Mouse (Mus musculus) lung, embryonic 14.5 days (tissue): ENCODE measurements around the gene Ccp110. TPM values are rescaled to one million over a fixed set of nuclear protein-coding genes. Genes with fewer than 3 reads are reported as not detected.

Experiments
- ATAC-seq: fragments of 200-750 bp; cut with Nextera tagmentation; 2 replicates; pipeline ENCODE4 v1.8.0; 2017; ENCODE audit warnings: mild to moderate bottlenecking, moderate TSS enrichment, moderate library complexity; ENCODE audit not compliant: insufficient read depth
- DNase-seq: peaks from one replicate; pipeline ENCODE4 v3.0.0-alpha.2; 2015
- H3K27ac ChIP-seq: fragments of 300-500 bp; sonication (generic); 2 replicates; pipeline ENCODE4 v1.5.1; 2014; ENCODE audit warnings: low read depth, mild to moderate bottlenecking, moderate library complexity
- H3K27me3 ChIP-seq: fragments of 300-500 bp; sonication (generic); 2 replicates; pipeline ENCODE4 v1.6.1; 2014; ENCODE audit warnings: low read length, control low read depth; ENCODE audit not compliant: insufficient read depth
- H3K36me3 ChIP-seq: fragments of 300-500 bp; sonication (generic); 2 replicates; pipeline ENCODE4 v1.6.1; 2014; ENCODE audit warnings: control low read depth; ENCODE audit not compliant: insufficient read depth
- H3K4me1 ChIP-seq: fragments of 300-500 bp; sonication (generic); 2 replicates; pipeline ENCODE4 v1.6.1; 2014; ENCODE audit warnings: antibody characterized with exemption, control low read depth; ENCODE audit not compliant: insufficient read depth
- H3K4me2 ChIP-seq: fragments of 300-500 bp; sonication (generic); 2 replicates; pipeline ENCODE4 v1.6.1; 2014; ENCODE audit warnings: mild to moderate bottlenecking
- H3K4me3 ChIP-seq: fragments of 300-500 bp; sonication (generic); 2 replicates; pipeline ENCODE4 v1.5.1; 2014; ENCODE audit warnings: low read depth, low read length
- H3K9ac ChIP-seq: fragments of 300-500 bp; sonication (generic); 2 replicates; pipeline ENCODE4 v1.6.1; 2014
- H3K9me3 ChIP-seq: fragments of 300-500 bp; sonication (generic); 2 replicates; pipeline ENCODE4 v1.6.1; 2016; ENCODE audit warnings: low read depth, low read length, control low read depth
- CTCF ChIP-seq: IDR thresholded peaks from 2 replicates; pipeline ENCODE4 v1.5.1; 2016; ENCODE audit warnings: antibody characterized with exemption, low read depth
- WGBS: fragments of 180-500 bp; shearing (Covaris S2); extraction: QIAGEN DNeasy Blood & Tissue Kit; methylation state at CpG from one replicate; pipeline ENCODE4 v1.1.7; 2014; 5-methylcytosine and 5-hydroxymethylcytosine counted together
- polyA plus RNA-seq: library from polyadenylated mRNA; unstranded; fragments of >200 nt; fragmentation: Nextera tagmentation; extraction: Ambion mirVana; gene quantifications from 2 replicates; pipeline ENCODE4 v1.2.1, GENCODE M21; 2014

Ccp110 gene
- polyA plus RNA-seq, 1 experiment from 2014 or later, result 13.5 TPM

GRCm38 (mm10) chr7:118706051-118706450, 6.3 kb upstream of the Ccp110 start:
- Histone ChIP-seq H3K4me2 (peak overlapping the region; percentile 70), H3K36me3 (peaks cover 3% of the 10 kb centered on the region; the same call in 1 of the 2 replicates), H3K27ac (no peak overlapping the region; the same call in 1 of the 2 replicates), H3K9ac (peak overlapping the region; percentile 83; the same call in 1 of the 2 replicates), H3K9me3 (no peaks in the 10 kb centered on the region), H3K27me3 (no peaks in the 10 kb centered on the region), H3K4me3 (peak overlapping the region; percentile 87), H3K4me1 (0 out of 2 replicates have a peak, but pooled peaks cover 6% of the 10 kb centered on the region)
- TF ChIP-seq CTCF, result no peak
- ATAC-seq (peak; percentile 9; the same call in 1 of the 2 replicates), DNase-seq (no peak)
- WGBS, result 30% methylated on average over 6 of the region's 6 CpGs

GRCm38 (mm10) chr7:118706488-118706887, 5.9 kb upstream of the Ccp110 start:
- H3K4me2 ChIP-seq, result no peak overlapping the region
- no peak for ATAC-seq
- no peak for TF ChIP-seq CTCF
- H3K9ac ChIP-seq, result no peak overlapping the region
- H3K9me3 ChIP-seq, result no peaks in the 10 kb centered on the region
- H3K36me3 ChIP-seq, result peaks cover 3% of the 10 kb centered on the region; the same call in 1 of the 2 replicates
- 79% methylated on average over 5 of the region's 5 CpGs for WGBS
- no peak overlapping the region for H3K4me3 ChIP-seq
- no peak overlapping the region; the same call in 1 of the 2 replicates for H3K27ac ChIP-seq
- no peak for DNase-seq
- no peaks in the 10 kb centered on the region for H3K27me3 ChIP-seq
- 0 out of 2 replicates have a peak, but pooled peaks cover 6% of the 10 kb centered on the region for H3K4me1 ChIP-seq

GRCm38 (mm10) chr7:118707216-118707615, 5.1 kb upstream of the Ccp110 start:
- Histone ChIP-seq H3K4me1 (0 out of 2 replicates have a peak, but pooled peaks cover 6% of the 10 kb centered on the region), H3K9me3 (no peaks in the 10 kb centered on the region), H3K4me2 (no peak overlapping the region), H3K27ac (no peak overlapping the region), H3K27me3 (no peaks in the 10 kb centered on the region), H3K36me3 (no peaks in the 10 kb centered on the region), H3K4me3 (no peak overlapping the region), H3K9ac (no peak overlapping the region)
- TF ChIP-seq CTCF, result no peak
- no peak for DNase-seq
- WGBS, result 54% methylated on average over 2 of the region's 2 CpGs
- ATAC-seq, result no peak

- no peaks in the 10 kb centered on the region for H3K9me3 ChIP-seq
- peaks cover 7% of the 10 kb centered on the region for H3K4me1 ChIP-seq
- TF ChIP-seq CTCF, result no peak
- no peak overlapping the region for H3K4me3 ChIP-seq
- H3K27ac ChIP-seq, result no peak overlapping the region
- H3K4me2 ChIP-seq, result no peak overlapping the region
- no peaks in the 10 kb centered on the region for H3K36me3 ChIP-seq
- 51% methylated on average over 4 of the region's 4 CpGs for WGBS
- DNase-seq (peak; percentile 40), ATAC-seq (no peak)
- no peak overlapping the region for H3K9ac ChIP-seq
- H3K27me3 ChIP-seq, result no peaks in the 10 kb centered on the region
These were observed 4.3 kb upstream of the Ccp110 start for GRCm38 (mm10) chr7:118708002-118708401.

- ATAC-seq (no peak), DNase-seq (no peak)
- H3K4me3 ChIP-seq, result no peak overlapping the region
- WGBS, result 64% methylated on average over 5 of the region's 5 CpGs
- H3K27me3 ChIP-seq, result no peaks in the 10 kb centered on the region
- TF ChIP-seq CTCF, result no peak
- peaks cover 3% of the 10 kb centered on the region for H3K4me1 ChIP-seq
- H3K27ac ChIP-seq, result no peak overlapping the region
- no peak overlapping the region for H3K4me2 ChIP-seq
- H3K36me3 ChIP-seq, result 0 out of 2 replicates have a peak, but pooled peaks cover 2% of the 10 kb centered on the region
- no peak overlapping the region for H3K9ac ChIP-seq
- H3K9me3 ChIP-seq, result no peaks in the 10 kb centered on the region
These were observed 1.6 kb upstream of the Ccp110 start for GRCm38 (mm10) chr7:118710776-118711175.

GRCm38 (mm10) chr7:118714873-118715272, 2.5 kb downstream of the Ccp110 start:
- Histone ChIP-seq H3K36me3 (peaks cover 22% of the 10 kb centered on the region), H3K9me3 (no peaks in the 10 kb centered on the region), H3K4me1 (peaks cover 3% of the 10 kb centered on the region), H3K4me2 (no peak overlapping the region), H3K27me3 (no peaks in the 10 kb centered on the region), H3K4me3 (no peak overlapping the region), H3K9ac (no peak overlapping the region), H3K27ac (no peak overlapping the region)
- DNase-seq (no peak), ATAC-seq (no peak)
- WGBS, result 84% methylated on average over 1 of the region's 1 CpGs
- TF ChIP-seq CTCF, result no peak

GRCm38 (mm10) chr7:118718066-118718465, 5.7 kb downstream of the Ccp110 start:
- no peaks in the 10 kb centered on the region for H3K27me3 ChIP-seq
- no peak overlapping the region for H3K27ac ChIP-seq
- H3K4me2 ChIP-seq, result no peak overlapping the region
- ATAC-seq (no peak), DNase-seq (no peak)
- peaks cover 2% of the 10 kb centered on the region for H3K4me1 ChIP-seq
- H3K9me3 ChIP-seq, result no peaks in the 10 kb centered on the region
- peaks cover 44% of the 10 kb centered on the region for H3K36me3 ChIP-seq
- WGBS, result 94% methylated on average over 4 of the region's 4 CpGs
- no peak overlapping the region for H3K4me3 ChIP-seq
- no peak overlapping the region for H3K9ac ChIP-seq
- no peak for TF ChIP-seq CTCF
